Mouse (Mus musculus): ENCODE data around the gene Cgnl1.

Gene Cgnl1

GRCm38 (mm10) chr9:71766902-71767301 is 4.5 kb downstream of the Cgnl1 start:
- no peak for DNase-seq (ENCODE audit: low read depth)

GRCm38 (mm10) chr9:71766306-71766705 is 5.1 kb downstream of the Cgnl1 start:
- no peak for DNase-seq (ENCODE audit: low read depth)

- DNase-seq (ENCODE audit: low read depth): no peak
These were observed 6.9 kb downstream of the Cgnl1 start for GRCm38 (mm10) chr9:71764551-71764950.

GRCm38 (mm10) chr9:71763273-71763672 is 8.1 kb downstream of the Cgnl1 start:
- DNase-seq (ENCODE audit: low read depth): no peak

- no peak for DNase-seq (ENCODE audit: low read depth)
These were observed 9.7 kb downstream of the Cgnl1 start for GRCm38 (mm10) chr9:71761663-71762062.

DNA sequence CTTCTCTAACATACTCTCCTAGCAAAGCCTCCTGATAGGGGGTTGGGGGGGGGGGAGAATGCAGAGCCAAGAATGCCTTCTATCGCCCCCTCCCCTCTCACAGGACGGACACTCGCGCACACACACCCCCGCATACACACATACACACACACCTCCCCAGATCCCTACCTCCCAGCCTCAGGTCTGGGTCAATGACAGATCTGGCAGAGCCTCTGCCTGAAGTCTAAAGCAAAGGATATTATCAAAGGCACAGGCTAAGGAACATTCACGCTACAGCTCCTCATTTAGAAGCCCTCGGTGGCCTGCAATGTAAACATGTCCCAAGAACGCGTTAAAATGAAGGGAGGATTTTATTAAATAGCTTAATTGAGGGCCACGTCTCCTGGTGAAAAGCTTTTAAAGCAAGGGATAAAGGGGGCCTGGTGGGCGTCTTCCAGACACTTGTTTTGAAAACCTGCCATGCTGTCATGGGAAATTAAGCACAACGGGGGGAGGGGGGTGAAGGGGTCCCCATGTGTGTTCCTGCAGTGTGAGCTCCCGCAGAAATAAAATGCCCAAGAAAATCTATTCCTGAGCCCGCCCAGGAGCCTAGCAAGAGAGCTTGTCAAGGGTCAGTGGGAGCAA is 10.8 kb downstream of the Cgnl1 start:
- no peak for DNase-seq (ENCODE audit: low read depth)

GRCm38 (mm10) chr9:71759893-71760292 is 11.5 kb downstream of the Cgnl1 start:
- DNase-seq (ENCODE audit: low read depth): no peak

- no peak for DNase-seq (ENCODE audit: low read depth)
These were observed 14.0 kb downstream of the Cgnl1 start for GRCm38 (mm10) chr9:71757386-71757785.

DNA sequence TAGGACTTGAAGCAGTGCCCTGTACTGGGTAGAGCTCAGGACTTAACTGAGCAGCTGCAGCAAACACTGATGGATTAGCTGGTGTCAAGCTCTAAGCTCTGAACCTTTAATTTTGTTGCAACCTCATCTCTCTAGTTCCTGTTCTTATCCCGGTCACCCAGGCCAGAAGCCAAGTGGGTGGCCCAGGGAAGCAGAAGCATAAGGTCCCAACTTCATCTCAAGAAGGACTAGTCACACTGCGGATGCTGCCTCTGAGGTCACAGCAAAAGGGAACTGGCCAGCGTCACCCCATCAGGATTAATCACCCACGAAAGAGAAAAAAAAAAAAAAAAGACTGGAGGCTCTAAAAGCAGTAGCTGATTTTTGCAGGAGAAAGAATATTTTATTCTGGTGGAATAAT is 14.5 kb downstream of the Cgnl1 start:
- DNase-seq (ENCODE audit: low read depth): no peak

GRCm38 (mm10) chr9:71753981-71754380 is 17.4 kb downstream of the Cgnl1 start:
- no peak for DNase-seq (ENCODE audit: low read depth)

DNA sequence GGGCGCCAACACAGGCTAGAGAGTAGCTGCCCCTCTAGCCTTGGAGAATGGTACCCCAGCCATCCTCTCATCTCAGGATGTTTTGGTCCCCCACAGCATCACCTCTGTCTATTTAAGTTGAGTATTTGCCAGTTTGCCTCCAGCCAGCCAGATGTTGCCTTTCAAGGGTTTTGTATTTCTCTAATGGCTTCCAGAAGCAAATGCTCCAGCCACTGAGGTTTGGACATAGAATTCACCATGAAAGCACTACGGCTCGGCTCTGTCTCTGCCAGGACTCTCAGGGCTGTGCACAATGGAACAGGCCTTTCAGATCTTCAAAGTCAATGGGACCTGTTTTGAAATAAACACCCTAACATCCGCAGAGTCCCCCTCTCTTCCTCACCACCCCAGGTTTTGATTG is 17.9 kb downstream of the Cgnl1 start:
- no peak for DNase-seq (ENCODE audit: low read depth)

DNA sequence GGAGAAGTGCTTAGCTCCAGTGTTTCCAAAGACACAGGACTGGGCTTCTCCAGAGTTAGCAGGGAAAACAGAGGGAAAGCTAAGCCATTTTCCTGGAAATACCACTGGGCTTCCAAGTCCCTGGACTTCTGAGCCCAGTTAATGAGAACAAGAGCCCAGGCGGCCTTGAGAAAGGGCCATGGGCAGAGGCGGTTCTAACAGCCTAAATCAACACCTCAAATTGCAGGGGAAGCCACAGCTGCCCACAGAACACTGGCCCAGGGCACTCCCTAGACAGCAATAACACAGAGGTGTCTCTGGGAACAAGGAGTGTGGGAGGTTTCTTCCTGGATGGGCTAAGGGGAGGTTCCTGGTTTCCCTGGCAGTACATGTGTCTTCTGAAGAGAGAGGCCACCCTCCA is 18.3 kb downstream of the Cgnl1 start:
- no peak for DNase-seq (ENCODE audit: low read depth)

DNA sequence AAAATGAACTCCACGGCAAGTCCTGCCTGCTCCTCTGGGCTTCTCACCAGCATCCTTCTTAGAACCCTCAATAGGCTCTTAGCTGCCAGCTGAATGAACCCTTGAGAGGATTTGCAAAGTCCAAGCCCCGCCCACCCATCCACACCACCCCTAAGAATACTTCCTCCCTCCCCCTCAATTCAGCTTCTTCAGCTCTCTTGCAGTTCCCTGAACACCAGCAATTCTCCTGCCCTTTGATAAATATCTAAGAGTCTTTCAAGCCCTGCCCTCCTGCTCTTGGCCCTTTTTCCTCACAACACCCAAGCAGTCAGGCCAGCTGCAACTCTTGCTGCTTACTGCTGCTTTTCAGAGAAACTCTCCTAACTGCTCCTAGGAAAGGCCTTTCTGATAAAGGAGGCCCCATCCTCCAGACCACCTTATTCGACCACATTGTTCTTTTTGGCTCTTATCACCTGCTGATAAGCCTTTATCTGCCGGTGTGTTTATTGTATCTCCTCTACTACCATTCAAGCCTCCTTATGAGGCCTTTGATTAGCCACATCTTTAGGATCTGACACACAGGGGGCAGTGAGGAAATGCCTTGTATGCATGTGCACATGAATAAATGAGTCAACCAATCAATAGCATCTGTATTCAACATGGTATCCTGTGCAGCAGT is 21.3 kb downstream of the Cgnl1 start:
- DNase-seq (ENCODE audit: low read depth): no peak

DNA sequence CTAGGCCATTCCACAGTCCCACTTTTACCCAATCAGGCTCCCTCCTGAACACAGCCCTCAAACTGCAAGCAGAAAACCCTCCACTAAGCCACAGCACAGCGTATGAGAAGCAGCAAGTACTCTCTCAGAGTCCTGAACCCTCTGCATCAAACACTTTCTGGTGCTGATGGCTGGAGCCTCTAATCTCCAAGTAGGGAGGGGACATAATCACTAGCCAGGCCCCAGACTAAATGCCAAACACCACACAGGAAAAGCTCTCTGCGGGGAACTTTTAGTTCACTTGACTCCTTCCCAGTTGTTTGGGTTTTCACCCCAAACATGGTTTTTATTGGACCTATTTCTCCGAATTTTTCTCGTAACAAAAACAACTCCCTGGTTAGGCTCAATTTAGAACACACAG is 25.0 kb downstream of the Cgnl1 start:
- DNase-seq (ENCODE audit: low read depth): no peak

GRCm38 (mm10) chr9:71738081-71738930 is 33.1 kb downstream of the Cgnl1 start:
- no peak for DNase-seq (ENCODE audit: low read depth)

- no peak for DNase-seq (ENCODE audit: low read depth)
These were observed 34.0 kb downstream of the Cgnl1 start for GRCm38 (mm10) chr9:71737257-71738023.

- DNase-seq (ENCODE audit: low read depth): no peak
These were observed 35.5 kb downstream of the Cgnl1 start for GRCm38 (mm10) chr9:71735886-71736285.

DNA sequence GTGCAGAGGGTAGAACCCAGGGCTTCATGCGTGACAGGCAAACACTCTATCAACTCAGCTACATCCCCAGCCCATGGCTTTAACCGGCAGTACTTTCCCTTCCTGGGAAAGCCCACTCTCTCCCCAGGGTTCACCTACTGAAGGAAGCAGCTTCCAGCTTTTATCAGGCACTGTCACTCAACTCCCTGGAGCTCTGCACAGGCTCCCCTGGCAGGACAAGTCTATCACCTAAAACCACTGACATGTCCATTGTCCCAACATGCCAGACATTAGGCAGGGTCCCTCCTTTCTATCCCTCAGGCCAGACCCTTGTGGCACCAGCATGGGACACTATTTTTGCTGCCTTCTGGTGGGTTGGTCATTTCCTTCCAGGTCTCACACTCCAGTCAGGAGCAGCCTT is 37.8 kb downstream of the Cgnl1 start:
- DNase-seq (ENCODE audit: low read depth): no peak

DNA sequence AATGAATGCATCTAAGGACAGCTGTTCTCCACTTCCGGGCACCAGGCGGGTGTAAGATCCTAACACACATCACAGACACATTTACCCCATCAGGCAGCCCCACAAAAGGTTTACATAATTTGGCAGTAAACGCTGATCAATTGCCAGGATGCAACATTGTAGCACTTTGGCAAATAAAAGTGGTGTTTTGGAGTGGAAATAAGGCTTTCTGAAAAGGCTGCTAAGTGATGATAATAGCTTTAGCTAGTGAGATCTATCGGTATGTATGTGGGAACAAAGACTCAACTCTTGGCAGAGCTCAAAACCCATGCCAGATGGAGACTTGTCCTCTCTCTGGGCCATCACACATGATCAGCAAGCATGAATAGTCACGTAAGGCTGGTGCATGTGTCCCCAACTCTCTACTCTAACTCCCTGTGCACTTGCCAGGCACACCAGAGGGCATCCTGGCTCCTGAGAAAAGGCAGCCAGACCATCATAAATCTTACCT is 42.5 kb downstream of the Cgnl1 start:
- DNase-seq (ENCODE audit: low read depth): no peak

- DNase-seq (ENCODE audit: low read depth): no peak
These were observed 44.2 kb downstream of the Cgnl1 start for GRCm38 (mm10) chr9:71727233-71727632.

- no peak for DNase-seq (ENCODE audit: low read depth)
These were observed 45.3 kb downstream of the Cgnl1 start for GRCm38 (mm10) chr9:71726121-71726520.

DNA sequence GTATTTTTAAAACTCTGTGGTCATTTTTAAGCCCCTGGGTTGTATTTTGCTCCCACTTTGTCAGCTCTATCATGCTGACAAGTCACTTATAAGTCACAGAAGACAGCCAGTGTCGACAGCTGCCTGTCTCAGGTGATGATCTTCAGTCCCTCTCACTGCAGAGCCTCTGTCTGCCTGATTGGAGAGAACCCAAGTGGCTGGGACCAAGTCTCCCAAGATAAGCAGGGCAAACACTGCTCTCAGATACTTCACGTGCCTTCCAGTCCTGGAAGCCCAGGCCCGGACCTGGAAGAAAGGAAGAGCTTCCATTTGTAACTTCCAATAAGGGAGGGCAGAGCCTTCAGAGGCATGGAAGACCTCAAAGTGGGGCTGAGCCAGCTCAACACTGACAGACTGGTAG is 49.0 kb downstream of the Cgnl1 start:
- DNase-seq (ENCODE audit: low read depth): no peak
